Mouse (Mus musculus) right cerebral cortex, postnatal 4 days (tissue): ENCODE measurements around the gene Glce.

Experiments used
- DNase-seq: peaks from one replicate; pipeline ENCODE4 v3.0.0-alpha.2; 2022

Gene Glce

GRCm38 (mm10) chr9:62121551-62122447 lies 656 bp downstream of the Glce start:
- peak; percentile 54 for DNase-seq

- DNase-seq, result no peak
Measured at GRCm38 (mm10) chr9:62118754-62119153, 3.7 kb downstream of the Glce start.

- no peak for DNase-seq
Measured at GRCm38 (mm10) chr9:62115826-62116225, 6.6 kb downstream of the Glce start.

GRCm38 (mm10) chr9:62096603-62097002 lies 25.9 kb downstream of the Glce start:
- DNase-seq, result no peak

GRCm38 (mm10) chr9:62091604-62092003 lies 30.9 kb downstream of the Glce start:
- DNase-seq, result no peak

- DNase-seq, result no peak
Measured at GRCm38 (mm10) chr9:62085548-62085947, 36.9 kb downstream of the Glce start.

- no peak for DNase-seq
Measured at GRCm38 (mm10) chr9:62084896-62085295, 37.6 kb downstream of the Glce start.

GRCm38 (mm10) chr9:62082986-62083385 lies 39.5 kb downstream of the Glce start:
- no peak for DNase-seq

- no peak for DNase-seq
Measured at GRCm38 (mm10) chr9:62081542-62081941, 40.9 kb downstream of the Glce start.

GRCm38 (mm10) chr9:62080028-62080760 lies 42.3 kb downstream of the Glce start:
- no peak for DNase-seq

- no peak for DNase-seq
Measured at GRCm38 (mm10) chr9:62062234-62062633, 60.2 kb downstream of the Glce start.

- no peak for DNase-seq
Measured at GRCm38 (mm10) chr9:62060431-62060830, 62.0 kb downstream of the Glce start.

GRCm38 (mm10) chr9:62059941-62060340 lies 62.5 kb downstream of the Glce start:
- DNase-seq, result no peak

- no peak for DNase-seq
Measured at GRCm38 (mm10) chr9:62057881-62058506, 64.5 kb downstream of the Glce start.

- DNase-seq, result no peak
Measured at GRCm38 (mm10) chr9:62056206-62056605, 66.2 kb downstream of the Glce start.

- DNase-seq, result peak; percentile 20
Measured at GRCm38 (mm10) chr9:62050801-62051200, 71.7 kb downstream of the Glce start.

GRCm38 (mm10) chr9:62049166-62049565 lies 73.3 kb downstream of the Glce start:
- DNase-seq, result no peak

- DNase-seq, result no peak
Measured at GRCm38 (mm10) chr9:62042167-62042566, 80.3 kb downstream of the Glce start.

- DNase-seq, result peak; percentile 95
Measured at GRCm38 (mm10) chr9:62040008-62040608, 82.3 kb downstream of the Glce start.

GRCm38 (mm10) chr9:62035806-62036205 lies 86.6 kb downstream of the Glce start:
- no peak for DNase-seq

GRCm38 (mm10) chr9:62032206-62032605 lies 90.2 kb downstream of the Glce start:
- DNase-seq, result no peak

- no peak for DNase-seq
Measured at GRCm38 (mm10) chr9:62028072-62028471, 94.4 kb downstream of the Glce start.

GRCm38 (mm10) chr9:62026600-62026999 lies 95.9 kb downstream of the Glce start, which contains the start of gene Paqr5:
Paqr5 (minus strand) TSS chr9:62026856.
- DNase-seq, result no peak
